Mouse (Mus musculus): ENCODE data around the gene Gm42742. TPM values are rescaled to one million over a fixed set of nuclear protein-coding genes. Genes with fewer than 3 reads are reported as not detected.

Gm42742 gene
- total and polyA plus RNA-seq, 3 experiments: 13.8 to 27.2 TPM; not detected in 1

- H3K36me3 ChIP-seq (ENCODE audit: control insufficient read depth in 1 of 2, insufficient read depth in 2 of 2, low read length in 2 of 2): peaks cover 22 to 47% of the 10 kb centered on the region in 2 experiments
- H3K4me3 ChIP-seq (ENCODE audit: control insufficient read depth in 1 of 2, insufficient read depth in 1 of 2, low read depth in 2 of 2, low read length in 2 of 2): peak overlapping the region; percentile 50 to 69
- H3K27me3 ChIP-seq (ENCODE audit: control insufficient read depth in 1 of 2, insufficient read depth in 2 of 2, low read length in 2 of 2): no peaks in the 10 kb centered on the region
- H3K9me3 ChIP-seq (replicated peaks; ENCODE audit: insufficient read depth, low read length): no peaks in the 10 kb centered on the region
- peak overlapping the region; percentile 98 for H3K27ac ChIP-seq (ENCODE audit: control insufficient read depth, low read depth, low read length)
- H3K79me2 ChIP-seq (ENCODE audit: control insufficient read depth, insufficient read depth, low read length, poor library complexity): peaks cover 34% of the 10 kb centered on the region
- H3K4me1 ChIP-seq (ENCODE audit: control insufficient read depth in 1 of 2, insufficient read depth in 2 of 2, low read length in 2 of 2): peaks cover 28 to 41% of the 10 kb centered on the region in 2 experiments
- peak overlapping the region; percentile 78 for H3K9ac ChIP-seq (ENCODE audit: control insufficient read depth, low read depth, low read length, poor library complexity, severe bottlenecking)
- peak; percentile 47 for DNase-seq (ENCODE audit: low read depth, low spot score)
- TF ChIP-seq POLR2AphosphoS5 (IDR thresholded peaks at IDR 0.05; ENCODE audit: borderline replicate concordance, low read depth, low read length) (no peak; the same call in 1 of the 2 replicates), SMC3 (IDR thresholded peaks at IDR 0.05; ENCODE audit: low read depth, low read length) (0 out of 2 replicates have a peak, but pooled peaks have one; percentile 6)
Observed at GRCm38 (mm10) chr7:127027885-127028284, 7.0 kb upstream of the Gm42742 start.

GRCm38 (mm10) chr7:127026984-127027726 lies 6.3 kb upstream of the Gm42742 start, which contains the start of gene Maz:
Gene Maz (minus strand): TSS chr7:127027037.
- Histone ChIP-seq H3K9me3 (replicated peaks; ENCODE audit: insufficient read depth, low read length) (no peaks in the 10 kb centered on the region), H3K4me3 (ENCODE audit: control insufficient read depth in 1 of 2, insufficient read depth in 1 of 2, low read depth in 2 of 2, low read length in 2 of 2) (peak within 1 kb of the TSS; percentile 59 to 86), H3K27ac (ENCODE audit: control insufficient read depth, low read depth, low read length) (peak within 1 kb of the TSS; percentile 98), H3K27me3 (ENCODE audit: control insufficient read depth in 1 of 2, insufficient read depth in 2 of 2, low read length in 2 of 2) (no peaks in the 10 kb centered on the region), H3K79me2 (ENCODE audit: control insufficient read depth, insufficient read depth, low read length, poor library complexity) (peaks cover 39% of the 10 kb centered on the region), H3K36me3 (ENCODE audit: control insufficient read depth in 1 of 2, insufficient read depth in 2 of 2, low read length in 2 of 2) (peaks cover 20 to 53% of the 10 kb centered on the region in 2 experiments), H3K4me1 (ENCODE audit: control insufficient read depth in 1 of 2, insufficient read depth in 2 of 2, low read length in 2 of 2) (peaks cover 28 to 49% of the 10 kb centered on the region in 2 experiments), H3K9ac (ENCODE audit: control insufficient read depth, low read depth, low read length, poor library complexity, severe bottlenecking) (peak within 1 kb of the TSS; percentile 97)
- peak; percentile 100 for DNase-seq (ENCODE audit: low read depth, low spot score)
- TF ChIP-seq POLR2A (IDR thresholded peaks at IDR 0.05; ENCODE audit: control insufficient read depth in 1 of 2, insufficient read depth in 1 of 2, low read depth in 1 of 2, low read length in 2 of 2, poor library complexity in 1 of 2) (peak; percentile 24 to 71; a peak in 2 of 4 replicates), CHD2 (IDR thresholded peaks at IDR 0.05; ENCODE audit: low read length) (peak; percentile 62), TAL1 (IDR thresholded peaks at IDR 0.05; ENCODE audit: low read length) (no peak), POLR2AphosphoS5 (IDR thresholded peaks at IDR 0.05; ENCODE audit: borderline replicate concordance, low read depth, low read length) (no peak; the same call in 1 of the 2 replicates), USF2 (IDR thresholded peaks at IDR 0.05; ENCODE audit: borderline replicate concordance in 1 of 2, insufficient read depth in 1 of 2, low read depth in 1 of 2, low read length in 2 of 2) (no peak), ELF1 (IDR thresholded peaks at IDR 0.05; ENCODE audit: low read depth, low read length) (0 out of 2 replicates have a peak, but pooled peaks have one; percentile 50), GABPA (IDR thresholded peaks at IDR 0.05; ENCODE audit: low read depth, low read length) (no peak), UBTF (IDR thresholded peaks at IDR 0.05; ENCODE audit: borderline replicate concordance, insufficient read depth, low read depth, low read length) (no peak), BHLHE40 (IDR thresholded peaks at IDR 0.05; ENCODE audit: borderline replicate concordance, low read depth, low read length) (peak; percentile 15; the same call in 1 of the 2 replicates), EP300 (IDR thresholded peaks at IDR 0.05; ENCODE audit: low read depth in 1 of 2, low read length in 2 of 2) (peak in 1 of 2 experiments; percentile 91; a peak in 2 of 4 replicates), TCF12 (IDR thresholded peaks at IDR 0.05; ENCODE audit: low read depth, low read length) (peak; percentile 77), NELFE (IDR thresholded peaks at IDR 0.05; ENCODE audit: low read depth, low read length) (peak; percentile 23), TBP (IDR thresholded peaks at IDR 0.05; ENCODE audit: low read depth, low read length) (peak; percentile 78), SIN3A (IDR thresholded peaks at IDR 0.05; ENCODE audit: low read length) (peak; percentile 90), SMC3 (IDR thresholded peaks at IDR 0.05; ENCODE audit: low read depth, low read length) (peak; percentile 19; the same call in 1 of the 2 replicates), ZMIZ1 (IDR thresholded peaks at IDR 0.05; ENCODE audit: low read depth, low read length) (peak; percentile 84), MAX (IDR thresholded peaks at IDR 0.05; ENCODE audit: low read length) (peak; percentile 73; the same call in 1 of the 2 replicates), NRF1 (IDR thresholded peaks at IDR 0.05; ENCODE audit: insufficient read depth, low read depth, low read length, poor library complexity, severe bottlenecking) (peak; percentile 79), ETS1 (IDR thresholded peaks at IDR 0.05; ENCODE audit: low read depth, low read length) (peak; percentile 79), ZC3H11A (IDR thresholded peaks at IDR 0.05; ENCODE audit: low read depth, low read length) (no peak), MAZ (IDR thresholded peaks at IDR 0.05; ENCODE audit: low read depth, low read length) (peak; percentile 100), USF1 (IDR thresholded peaks at IDR 0.05; ENCODE audit: low read depth, low read length) (peak; percentile 69), MYB (IDR thresholded peaks at IDR 0.05; ENCODE audit: low read depth, low read length) (peak; percentile 98), CTCF (IDR thresholded peaks at IDR 0.05 in 2 of 3, conservative IDR thresholded peaks at IDR 0.05 in 1 of 3; ENCODE audit: control insufficient read depth in 1 of 3, insufficient read depth in 1 of 3, low read depth in 2 of 3, low read length in 3 of 3, poor library complexity in 1 of 3, severe bottlenecking in 1 of 3) (0 out of 6 replicates have a peak, but pooled peaks of 1 of the 3 experiments have one; percentile 2), E2F4 (IDR thresholded peaks at IDR 0.05; ENCODE audit: borderline replicate concordance, low read depth, low read length) (peak; percentile 93; the same call in 1 of the 2 replicates), POLR2AphosphoS2 (IDR thresholded peaks at IDR 0.05; ENCODE audit: low read length) (peak; percentile 99), HCFC1 (IDR thresholded peaks at IDR 0.05; ENCODE audit: low read depth, low read length) (peak; percentile 88)

All from MEL (cell line).